In the genomic region with DNA sequence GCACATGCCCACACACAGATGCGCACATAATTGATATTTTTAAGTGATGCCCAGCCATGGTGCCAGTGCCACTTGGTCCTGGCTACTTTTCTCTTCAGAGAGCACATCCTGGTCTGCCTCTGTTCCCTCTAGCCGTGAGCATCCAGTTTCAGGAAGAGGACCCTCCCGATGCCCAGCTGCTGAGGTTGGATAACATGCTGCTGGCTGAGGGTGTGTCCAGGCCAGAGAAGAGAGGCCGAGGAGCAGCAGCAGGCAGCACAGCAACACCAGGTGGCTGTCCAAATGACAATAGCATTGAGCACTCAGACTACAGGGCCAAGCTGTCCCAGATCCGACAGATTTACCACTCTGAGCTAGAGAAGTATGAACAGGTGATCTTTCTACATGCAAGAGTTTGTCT, we compare ENCODE assay signal across 27 mouse cellular contexts. TPM values are rescaled to one million over a fixed set of nuclear protein-coding genes. Genes with fewer than 3 reads are reported as not detected.
DNase-seq lines count a peak whose midpoint lies in the region; ATAC-seq lines count a peak whose summit lies in the region.
"Had no signal": no experiment of that assay in that cellular context is flagged by ENCODE, and none has a peak within 500 bp of the region (broad histone marks: within the 10 kb centered on the region; RNA-seq: fewer than 3 reads in every experiment).

No protein-coding gene starts in this region.

- no peak overlapping the region for H3K9ac ChIP-seq in liver, embryonic 13.5 days
- no peak overlapping the region for H3K9ac ChIP-seq in liver, embryonic 12.5 days
- H3K9ac ChIP-seq in neural tube, embryonic 12.5 days, result 0 out of 2 replicates have a peak overlapping the region, but pooled peaks have one; percentile 10
- H3K9ac ChIP-seq: forebrain, embryonic 12.5 days; forebrain, postnatal 0 days; heart, embryonic 12.5 days; heart, embryonic 15.5 days; hindbrain, embryonic 14.5 days had no signal

- H3K4me2 ChIP-seq in liver, embryonic 13.5 days, result no peak overlapping the region
- no peak overlapping the region for H3K4me2 ChIP-seq in liver, embryonic 12.5 days
- no peak overlapping the region for H3K4me2 ChIP-seq in neural tube, embryonic 12.5 days (replicated peaks)
- H3K4me2 ChIP-seq: forebrain, embryonic 12.5 days; heart, embryonic 12.5 days; heart, embryonic 15.5 days; hindbrain, embryonic 14.5 days had no signal

- peaks cover 15% of the 10 kb centered on the region for H3K4me1 ChIP-seq in liver, embryonic 13.5 days (replicated peaks)
- H3K4me1 ChIP-seq in liver, embryonic 12.5 days, result peaks cover 14% of the 10 kb centered on the region
- no peaks in the 10 kb centered on the region for H3K4me1 ChIP-seq in neural tube, embryonic 12.5 days
- H3K4me1 ChIP-seq: forebrain, embryonic 12.5 days; heart, embryonic 12.5 days had no signal

- WGBS in liver, embryonic 13.5 days (ENCODE audit: insufficient replicate concordance), result 40% methylated on average over 5 of the region's 5 CpGs
- WGBS in liver, embryonic 12.5 days (ENCODE audit: insufficient replicate concordance), result 49% methylated on average over 5 of the region's 5 CpGs
- WGBS in neural tube, embryonic 12.5 days, result 80% methylated on average over 5 of the region's 5 CpGs

- H3K27ac ChIP-seq in liver, embryonic 13.5 days, result no peak overlapping the region
- H3K27ac ChIP-seq in liver, embryonic 12.5 days, result no peak overlapping the region
- no peak overlapping the region for H3K27ac ChIP-seq in neural tube, embryonic 12.5 days
- H3K27ac ChIP-seq: forebrain, embryonic 12.5 days; gastrocnemius, adult 2 months; heart, adult 2 months; heart, embryonic 15.5 days; hindbrain, embryonic 14.5 days; hindbrain, postnatal 0 days had no signal

- no peaks in the 10 kb centered on the region for H3K36me3 ChIP-seq in liver, embryonic 13.5 days
- no peaks in the 10 kb centered on the region for H3K36me3 ChIP-seq in liver, embryonic 12.5 days
- peaks cover 36% of the 10 kb centered on the region for H3K36me3 ChIP-seq in neural tube, embryonic 12.5 days
- H3K36me3 ChIP-seq: G1E; heart, embryonic 12.5 days; heart, embryonic 15.5 days had no signal

- ATAC-seq in liver, embryonic 13.5 days (ENCODE audit: low read depth), result peak; percentile 55; the same call in 1 of the 2 replicates
- ATAC-seq in liver, embryonic 12.5 days, result no peak
- no peak for ATAC-seq in neural tube, embryonic 12.5 days (ENCODE audit: low FRiP score, low read depth)
- ATAC-seq: forebrain, postnatal 0 days; hindbrain, postnatal 0 days; inflammation-experienced regulatory T-cells, adult 6 months; Patski had no signal

- intact Hi-C loops in heart, postnatal 10 days (cut with DNase I), result no loop called here

- DNase-seq in heart, adult 11 months, result peak; percentile 77
- DNase-seq in heart, postnatal 10 days, result no peak
- no peak for DNase-seq in liver, embryonic 13.5 days
- no peak for DNase-seq in neural tube, embryonic 10.5 days (ENCODE audit: extremely low spot score, low spot score)
- no peak for DNase-seq in gastrocnemius, adult 8-10 months (ENCODE audit: low spot score in 2 of 2)
- DNase-seq: adrenal gland, postnatal 10 days; adrenal gland, postnatal 36 days; B cell, adult 2 months; cerebellum, adult 18-20 months; cerebellum, adult 9-10 months; forebrain, postnatal 0 days; gastrocnemius, adult 2 months; gastrocnemius, postnatal 25 days; heart, postnatal 14 days; heart, postnatal 4 days had no signal

- H3K27me3 ChIP-seq in liver, embryonic 13.5 days, result no peaks in the 10 kb centered on the region
- H3K27me3 ChIP-seq in liver, embryonic 12.5 days (replicated peaks), result peaks cover 8% of the 10 kb centered on the region; the same call in 1 of the 2 replicates
- no peaks in the 10 kb centered on the region for H3K27me3 ChIP-seq in neural tube, embryonic 12.5 days (replicated peaks)
- H3K27me3 ChIP-seq: CH12.LX; forebrain, embryonic 12.5 days; heart, embryonic 15.5 days; Patski had no signal

- no peak overlapping the region for H3K4me3 ChIP-seq in liver, embryonic 13.5 days (replicated peaks)
- no peak overlapping the region for H3K4me3 ChIP-seq in liver, embryonic 12.5 days
- no peak overlapping the region for H3K4me3 ChIP-seq in neural tube, embryonic 12.5 days
- H3K4me3 ChIP-seq: forebrain, embryonic 12.5 days; gastrocnemius, adult 2 months; heart, adult 2 months; heart, embryonic 12.5 days; heart, embryonic 15.5 days had no signal

- no peaks in the 10 kb centered on the region for H3K9me3 ChIP-seq in liver, embryonic 13.5 days (replicated peaks)
- H3K9me3 ChIP-seq in liver, embryonic 12.5 days (replicated peaks), result no peaks in the 10 kb centered on the region
- H3K9me3 ChIP-seq in neural tube, embryonic 12.5 days, result no peaks in the 10 kb centered on the region
- H3K9me3 ChIP-seq: forebrain, embryonic 12.5 days; G1E; heart, embryonic 15.5 days had no signal

RNA-seq across cellular contexts. Expression of a gene that starts 23.3 kb away (rescaled TPM):
- 1 to 10 TPM; 1.2 to 1.3 TPM for total RNA-seq in heart, postnatal 10 days (2021)
- polyA plus RNA-seq in liver, embryonic 13.5 days (2015; fragmentation: Nextera tagmentation; extraction: Ambion mirVana), result 0.03 and 0.09 TPM in 2 replicates
- polyA plus RNA-seq in liver, embryonic 12.5 days (2016; fragmentation: Nextera tagmentation; extraction: Ambion mirVana), result 0.14 and 0.33 TPM in 2 replicates
- 1.4 TPM in 2 replicates for polyA plus RNA-seq in neural tube, embryonic 12.5 days (2016; fragmentation: Nextera tagmentation; extraction: Ambion mirVana)
- total RNA-seq in gastrocnemius, adult 8-10 months (2022), result 1 to 10 TPM; 1.2 to 6.0 (median 2.1) TPM
- polyA plus RNA-seq: inflammation-experienced regulatory T-cells, adult 6 months had no signal

RNA-seq across cellular contexts. Expression of a gene that starts 31.9 kb away (rescaled TPM):
- 1 to 10 TPM in 1 of 2 experiments, under 1 TPM in 1; 0.65 to 1.2 TPM for total RNA-seq in heart, postnatal 10 days (2021)
- polyA plus RNA-seq in liver, embryonic 13.5 days (2015; fragmentation: Nextera tagmentation; extraction: Ambion mirVana), result 2.4 and 2.8 TPM in 2 replicates
- polyA plus RNA-seq in liver, embryonic 12.5 days (2016; fragmentation: Nextera tagmentation; extraction: Ambion mirVana), result 3.1 and 3.2 TPM in 2 replicates
- polyA plus RNA-seq in neural tube, embryonic 12.5 days (2016; fragmentation: Nextera tagmentation; extraction: Ambion mirVana), result 41.6 and 46.8 TPM in 2 replicates
- total RNA-seq in gastrocnemius, adult 8-10 months (2022), result not detected
- total RNA-seq: gastrocnemius, adult 2 months; gastrocnemius, postnatal 25 days had no signal

RNA-seq across cellular contexts. Expression of a gene that starts 37.8 kb away (rescaled TPM):
- total RNA-seq in heart, postnatal 10 days (2021), result under 1 TPM; 0.25 to 0.31 TPM
- 2.4 and 2.5 TPM in 2 replicates for polyA plus RNA-seq in liver, embryonic 13.5 days (2015; fragmentation: Nextera tagmentation; extraction: Ambion mirVana)
- 3.8 and 4.5 TPM in 2 replicates for polyA plus RNA-seq in liver, embryonic 12.5 days (2016; fragmentation: Nextera tagmentation; extraction: Ambion mirVana)
- polyA plus RNA-seq in neural tube, embryonic 12.5 days (2016; fragmentation: Nextera tagmentation; extraction: Ambion mirVana), result 4.1 and 4.3 TPM in 2 replicates
- not detected for total RNA-seq in gastrocnemius, adult 8-10 months (2022)
- total RNA-seq: gastrocnemius, adult 2 months; gastrocnemius, postnatal 25 days; heart, postnatal 14 days had no signal

RNA-seq across cellular contexts. Expression of a gene that starts 38.2 kb away (rescaled TPM):
- 100 to 1,000 TPM; 376 to 397 TPM for total RNA-seq in heart, postnatal 10 days (2021)
- 109 and 114 TPM in 2 replicates for polyA plus RNA-seq in liver, embryonic 13.5 days (2015; fragmentation: Nextera tagmentation; extraction: Ambion mirVana)
- polyA plus RNA-seq in liver, embryonic 12.5 days (2016; fragmentation: Nextera tagmentation; extraction: Ambion mirVana), result 121 and 122 TPM in 2 replicates
- polyA plus RNA-seq in neural tube, embryonic 12.5 days (2016; fragmentation: Nextera tagmentation; extraction: Ambion mirVana), result 162 and 171 TPM in 2 replicates
- 100 to 1,000 TPM; 248 to 328 (median 285) TPM for total RNA-seq in gastrocnemius, adult 8-10 months (2022)

RNA-seq across cellular contexts. Expression of a gene that starts 38.3 kb away (rescaled TPM):
- total RNA-seq in heart, postnatal 10 days (2021), result 10 to 100 TPM in 1 of 2 experiments, 1 to 10 TPM in 1; 9.1 to 10.1 TPM
- 0.74 and 0.81 TPM in 2 replicates for polyA plus RNA-seq in liver, embryonic 13.5 days (2015; fragmentation: Nextera tagmentation; extraction: Ambion mirVana)
- polyA plus RNA-seq in liver, embryonic 12.5 days (2016; fragmentation: Nextera tagmentation; extraction: Ambion mirVana), result 0.74 and 0.86 TPM in 2 replicates
- polyA plus RNA-seq in neural tube, embryonic 12.5 days (2016; fragmentation: Nextera tagmentation; extraction: Ambion mirVana), result 8.4 and 9.8 TPM in 2 replicates
- total RNA-seq in gastrocnemius, adult 8-10 months (2022), result 10 to 100 TPM in 3 of 4 experiments, 1 to 10 TPM in 1; 8.2 to 10.8 (median 10.5) TPM

Comparison
In these comparisons a context has a peak if more than half of its experiments do, and no peak if none do; other contexts are left out.
1. RNA of a gene that starts 31.9 kb away (polyA plus RNA-seq): 41.6 to 46.8 TPM in neural tube, embryonic 12.5 days; 3.1 to 3.2 TPM in liver, embryonic 12.5 days and 2.4 to 2.8 TPM in liver, embryonic 13.5 days; every median in the first group is over 10 times any median in the second.